Mouse (Mus musculus) lung, postnatal 25 days (tissue): ENCODE data around the gene Xaf1.

Experiments
- DNase-seq: peaks from one replicate; pipeline ENCODE4 v3.0.0; 2022; ENCODE audit warnings: low spot score

Xaf1 gene

GRCm38 (mm10) chr11:72301334-72301733 is at the start of gene Xaf1:
Gene Xaf1, plus strand, starts transcription at chr11:72301629.
- peak; percentile 89 for DNase-seq

- DNase-seq: no peak
These were observed 45.8 kb upstream of the Xaf1 start for GRCm38 (mm10) chr11:72255629-72256028.

- no peak for DNase-seq
These were observed 45.0 kb upstream of the Xaf1 start for GRCm38 (mm10) chr11:72256441-72256840.

- no peak for DNase-seq
These were observed 35.9 kb upstream of the Xaf1 start for GRCm38 (mm10) chr11:72265483-72265882.

- no peak for DNase-seq
These were observed 35.0 kb upstream of the Xaf1 start for GRCm38 (mm10) chr11:72266207-72266959.

- DNase-seq: no peak
These were observed 34.4 kb upstream of the Xaf1 start, which contains the start of gene Slc13a5 for GRCm38 (mm10) chr11:72266960-72267560. Gene Slc13a5, minus strand, starts transcription at chr11:72267222.

- no peak for DNase-seq
These were observed 29.7 kb upstream of the Xaf1 start for GRCm38 (mm10) chr11:72271761-72272160.

- no peak for DNase-seq
These were observed 28.1 kb upstream of the Xaf1 start for GRCm38 (mm10) chr11:72273341-72273740.

- DNase-seq: no peak
These were observed 20.1 kb upstream of the Xaf1 start for GRCm38 (mm10) chr11:72281143-72281851.

GRCm38 (mm10) chr11:72281852-72282400 is 19.5 kb upstream of the Xaf1 start:
- DNase-seq: no peak

GRCm38 (mm10) chr11:72283486-72284224 is 17.8 kb upstream of the Xaf1 start:
- DNase-seq: no peak

- no peak for DNase-seq
These were observed 16.8 kb upstream of the Xaf1 start for GRCm38 (mm10) chr11:72284532-72285182.

GRCm38 (mm10) chr11:72285971-72286480 is 15.4 kb upstream of the Xaf1 start:
- no peak for DNase-seq

- no peak for DNase-seq
These were observed 14.8 kb upstream of the Xaf1 start for GRCm38 (mm10) chr11:72286651-72287050.

- DNase-seq: no peak
These were observed 14.3 kb upstream of the Xaf1 start for GRCm38 (mm10) chr11:72287126-72287525.

GRCm38 (mm10) chr11:72287543-72287942 is 13.9 kb upstream of the Xaf1 start:
- DNase-seq: no peak

- no peak for DNase-seq
These were observed 8.3 kb upstream of the Xaf1 start for GRCm38 (mm10) chr11:72293116-72293515.

GRCm38 (mm10) chr11:72302230-72302629 is 801 bp downstream of the Xaf1 start:
- peak; percentile 59 for DNase-seq

GRCm38 (mm10) chr11:72307461-72307860 is 6.0 kb downstream of the Xaf1 start:
- no peak for DNase-seq

- DNase-seq: no peak
These were observed 7.6 kb downstream of the Xaf1 start for GRCm38 (mm10) chr11:72308982-72309381.

GRCm38 (mm10) chr11:72310491-72310890 is 9.1 kb downstream of the Xaf1 start:
- DNase-seq: no peak
